Mouse (Mus musculus) brain, embryonic 14.5 days (tissue): ENCODE data around the gene Golph3l.

Source experiments
- CTCF ChIP-seq: fragments of 200-500 bp; IDR thresholded peaks from 2 replicates; pipeline ENCODE4 v1.5.1; 2012; ENCODE audit warnings: inconsistent platforms, mild to moderate bottlenecking, moderate library complexity, borderline replicate concordance; ENCODE audit not compliant: insufficient read depth, insufficient read length; ENCODE audit errors: extremely low read depth
- POLR2A ChIP-seq: fragments of 200-500 bp; IDR thresholded peaks from 2 replicates; pipeline ENCODE4 v1.6.1; 2012; ENCODE audit warnings: mild to moderate bottlenecking, inconsistent platforms, borderline replicate concordance; ENCODE audit not compliant: poor library complexity, insufficient read depth, insufficient read length, severe bottlenecking; ENCODE audit errors: extremely low read depth

DNA sequence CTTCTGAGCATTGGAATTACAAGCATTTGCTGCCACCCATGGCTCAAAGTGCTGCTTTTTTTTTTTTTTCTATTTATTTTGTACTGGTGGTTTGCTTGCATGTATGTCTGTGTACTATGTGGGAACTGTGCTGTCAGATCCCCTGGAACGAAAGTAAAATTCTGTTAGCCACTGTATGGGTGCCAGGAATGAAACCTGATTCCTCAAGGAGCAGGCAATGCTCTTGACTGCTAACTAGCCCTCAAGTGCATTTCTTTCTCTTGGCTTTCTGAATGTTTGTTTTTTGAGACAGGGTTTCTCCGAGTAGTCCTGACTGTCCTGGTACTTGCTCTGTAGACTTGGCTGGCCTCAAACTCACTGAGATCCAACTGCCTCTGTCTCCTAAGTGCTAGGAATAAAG lies 26.9 kb upstream of the Golph3l start:
- TF ChIP-seq CTCF (no peak), POLR2A (no peak)
